Mouse (Mus musculus) heart, postnatal 25 days (tissue): ENCODE data around the gene Igf1r. TPM values are rescaled to one million over a fixed set of nuclear protein-coding genes. Genes with fewer than 3 reads are reported as not detected.

Experiments used
- DNase-seq: peaks from one replicate; pipeline ENCODE4 v3.0.0; 2022; ENCODE audit warnings: low spot score
- intact Hi-C: fragments of 180-260 bp; cut with DNase I; formaldehyde crosslinking; loops from one replicate; pipeline ENCODE4 v1.15.1; 2025
- total RNA-seq, 2 experiments: library from RNA; stranded (reverse); gene quantifications; 2 replicates each; pipeline ENCODE4 v1.2.3; 2021

The Igf1r gene
- total RNA-seq, 2 experiments from 2014 or later = 12.7 to 18.8 TPM

DNA sequence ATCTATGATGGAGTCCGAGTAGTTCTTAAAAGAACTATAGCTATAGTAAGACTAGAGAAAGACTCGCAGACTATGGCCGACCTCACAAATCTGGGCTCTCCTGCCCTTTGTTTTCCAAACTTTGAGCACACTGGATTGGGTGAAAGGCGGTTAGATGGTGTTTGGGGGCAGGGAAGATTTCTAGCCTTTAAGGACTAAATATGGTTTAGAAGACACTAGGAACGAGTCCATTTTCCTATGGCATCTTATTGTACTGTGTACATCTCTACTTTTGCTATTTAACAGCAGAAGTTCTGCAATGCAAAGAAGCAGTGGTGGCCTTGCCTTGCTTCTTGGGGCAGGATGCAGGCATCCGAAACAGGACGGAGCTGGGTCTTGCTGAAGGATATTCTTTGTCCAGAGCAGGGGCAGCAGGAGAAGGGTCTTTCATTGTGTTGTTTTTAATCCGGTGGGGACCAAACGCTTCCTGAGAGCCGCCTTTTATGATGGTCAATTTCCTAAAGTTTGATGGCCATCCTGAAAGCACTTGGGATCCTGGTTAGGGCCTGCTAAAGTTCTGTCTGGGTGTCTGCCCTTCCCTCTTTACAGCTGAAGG, 2.1 kb downstream of the Igf1r start:
- no peak for DNase-seq
- intact Hi-C loops = loop anchor here (5.0 to 10.0 kb wide), 3 partner anchors 118 to 798 kb away; no protein-coding TSS in a partner anchor

- DNase-seq = no peak
- intact Hi-C loops = loop anchor here (5.0 to 10.0 kb wide), 2 partner anchors 280 to 797 kb away; no protein-coding TSS in a partner anchor
Observed at GRCm38 (mm10) chr7:67955276-67955675, 2.6 kb downstream of the Igf1r start.

DNA sequence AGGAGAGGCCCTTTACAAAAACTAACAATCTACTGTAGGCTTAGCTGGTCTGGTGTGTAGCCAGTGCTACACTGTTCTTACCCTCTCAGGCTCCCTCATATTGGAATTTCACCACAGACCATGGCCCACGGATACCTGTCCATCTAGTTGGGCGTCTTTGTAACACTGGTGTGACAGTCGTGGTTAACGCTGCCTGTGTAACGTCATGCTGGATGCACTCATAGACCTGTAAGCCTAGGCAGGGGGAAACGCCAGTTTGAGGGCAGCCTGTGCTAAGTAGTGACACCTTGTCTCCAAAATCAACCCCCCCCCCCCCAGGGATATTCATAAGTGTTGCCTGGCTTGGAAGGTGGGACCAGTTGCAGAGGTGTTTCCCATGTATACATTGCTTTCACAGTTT, 4.7 kb downstream of the Igf1r start:
- intact Hi-C loops = loop anchor here (5.0 to 10.0 kb wide), 2 partner anchors 283 to 795 kb away; no protein-coding TSS in a partner anchor
- no peak for DNase-seq

GRCm38 (mm10) chr7:67958045-67958444, 5.4 kb downstream of the Igf1r start:
- no peak for DNase-seq
- intact Hi-C loops = loop anchor here (5.0 to 10.0 kb wide), 2 partner anchors 283 to 794 kb away; no protein-coding TSS in a partner anchor

DNA sequence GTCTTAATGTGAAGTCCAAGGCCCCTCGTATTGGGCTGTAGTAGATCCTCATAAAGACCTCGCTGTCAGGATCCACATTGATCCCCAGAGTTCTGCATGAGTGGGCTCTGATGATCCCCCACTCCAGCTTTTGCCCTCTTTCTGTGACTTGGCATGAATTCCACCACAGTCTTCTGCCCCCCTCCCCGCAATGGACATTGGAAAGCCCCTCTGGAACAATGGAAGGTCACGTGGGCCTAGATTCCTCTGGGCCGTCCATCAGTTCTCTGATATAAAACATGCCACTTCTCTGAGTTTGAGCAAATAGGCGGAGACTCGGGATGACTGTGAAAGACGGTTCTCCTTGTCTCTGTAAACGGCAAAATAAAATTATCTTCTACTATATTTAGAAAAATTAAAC, 8.1 kb downstream of the Igf1r start:
- intact Hi-C loops = loop anchor here (5.0 kb wide), 1 partner anchor 342 kb away; no protein-coding TSS in a partner anchor

DNA sequence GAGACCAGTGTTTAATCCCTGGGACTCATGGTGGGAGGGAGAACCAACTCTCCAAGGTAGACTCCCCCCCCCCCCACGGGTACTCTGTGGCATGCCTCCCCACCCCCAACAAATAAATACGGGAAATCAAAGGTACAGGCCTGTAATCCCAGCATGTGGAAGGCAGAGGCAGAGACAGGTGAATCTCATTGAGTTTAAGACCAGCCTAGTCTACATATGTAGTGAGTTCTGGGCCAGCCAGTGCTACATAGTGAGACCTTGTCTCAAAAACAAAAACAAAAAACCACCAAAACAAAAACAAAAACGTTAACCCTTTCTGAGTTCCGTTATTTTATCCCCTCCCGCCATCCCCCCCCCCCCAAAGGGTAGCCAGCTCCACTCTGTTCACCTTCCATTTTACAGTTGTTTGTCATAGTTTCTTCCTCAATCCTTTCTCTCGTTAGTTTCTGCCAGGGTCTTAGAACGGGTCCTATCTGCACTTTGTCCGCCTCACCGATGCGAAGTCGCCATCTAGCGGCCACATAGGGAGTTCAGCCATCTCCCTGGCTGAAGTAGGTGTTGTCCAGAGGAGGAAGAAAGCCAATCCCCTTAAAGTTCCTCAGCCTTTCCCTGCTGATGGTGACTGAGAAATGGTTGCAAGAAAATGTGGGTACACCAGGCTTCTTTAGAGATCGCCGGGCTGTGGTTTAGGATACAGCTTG, 9.1 kb downstream of the Igf1r start:
- intact Hi-C loops = loop anchor here (2.0 to 5.0 kb wide), 3 partner anchors 159 to 341 kb away; no protein-coding TSS in a partner anchor
- DNase-seq = peak; percentile 59

More for the DNA sequence above, 8.1 kb downstream of the Igf1r start:
- DNase-seq = no peak

DNA sequence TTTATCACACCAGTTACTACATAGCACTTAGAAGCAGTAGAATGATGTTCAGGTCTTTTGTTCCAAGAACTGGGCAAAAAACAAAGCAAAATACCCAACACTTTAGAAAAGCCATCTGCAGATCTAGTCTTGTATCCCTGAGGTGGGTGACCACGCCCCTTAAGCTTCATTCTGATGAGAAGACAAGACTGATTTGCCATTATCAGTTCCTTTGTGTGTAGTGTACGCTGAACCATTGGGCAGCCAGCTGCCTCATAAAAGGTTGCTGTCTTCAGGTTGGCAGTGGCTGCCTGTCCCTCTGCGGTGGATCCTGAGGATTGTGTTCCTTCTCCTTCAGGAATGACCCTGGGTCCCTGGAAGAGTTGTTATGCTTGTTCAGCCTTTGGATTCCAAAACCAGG, 11.1 kb downstream of the Igf1r start:
- DNase-seq = no peak
- intact Hi-C loops = loop anchor here (2.0 to 5.0 kb wide), 3 partner anchors 161 to 339 kb away; no protein-coding TSS in a partner anchor

DNA sequence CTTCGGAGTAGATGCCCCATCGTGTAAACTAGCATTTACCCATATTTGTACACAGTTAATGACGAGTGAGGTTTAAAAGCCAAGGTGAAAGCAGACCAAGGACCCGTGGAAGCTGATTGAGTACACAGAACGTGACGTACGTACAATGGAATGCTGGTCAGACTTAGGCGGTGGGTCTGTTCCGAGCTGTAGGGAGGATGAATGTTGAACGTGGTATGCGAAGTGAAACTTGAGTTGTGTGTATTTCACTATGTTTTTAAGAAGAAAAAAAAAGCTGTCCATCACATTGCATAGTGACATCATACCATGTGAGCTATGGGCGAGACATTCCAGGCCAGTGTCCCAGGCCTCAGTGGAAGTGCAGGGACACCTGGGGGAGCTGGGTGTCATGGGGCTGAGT, 15.8 kb downstream of the Igf1r start:
- DNase-seq = no peak
- intact Hi-C loops = no loop called here

DNA sequence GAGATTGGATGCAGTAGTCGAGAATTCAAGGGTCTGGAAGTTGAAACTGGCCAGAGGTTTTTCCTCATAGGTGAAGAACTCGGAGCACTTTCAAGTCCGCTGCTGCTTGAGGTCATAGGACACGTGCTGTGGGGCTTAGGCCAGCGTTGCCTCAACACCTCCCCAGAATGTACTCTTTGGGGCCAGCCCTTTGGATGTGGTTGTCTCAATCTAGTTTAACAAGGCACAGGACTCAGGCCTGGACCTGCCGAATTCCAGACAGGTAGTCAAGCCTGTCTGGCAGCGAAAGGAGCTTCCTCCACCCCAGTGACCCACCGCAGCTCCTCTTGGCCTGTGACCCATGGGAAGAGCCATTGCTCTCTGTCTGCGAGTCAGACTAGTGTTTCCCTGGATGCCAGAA, 16.4 kb downstream of the Igf1r start:
- intact Hi-C loops = no loop called here
- no peak for DNase-seq

DNA sequence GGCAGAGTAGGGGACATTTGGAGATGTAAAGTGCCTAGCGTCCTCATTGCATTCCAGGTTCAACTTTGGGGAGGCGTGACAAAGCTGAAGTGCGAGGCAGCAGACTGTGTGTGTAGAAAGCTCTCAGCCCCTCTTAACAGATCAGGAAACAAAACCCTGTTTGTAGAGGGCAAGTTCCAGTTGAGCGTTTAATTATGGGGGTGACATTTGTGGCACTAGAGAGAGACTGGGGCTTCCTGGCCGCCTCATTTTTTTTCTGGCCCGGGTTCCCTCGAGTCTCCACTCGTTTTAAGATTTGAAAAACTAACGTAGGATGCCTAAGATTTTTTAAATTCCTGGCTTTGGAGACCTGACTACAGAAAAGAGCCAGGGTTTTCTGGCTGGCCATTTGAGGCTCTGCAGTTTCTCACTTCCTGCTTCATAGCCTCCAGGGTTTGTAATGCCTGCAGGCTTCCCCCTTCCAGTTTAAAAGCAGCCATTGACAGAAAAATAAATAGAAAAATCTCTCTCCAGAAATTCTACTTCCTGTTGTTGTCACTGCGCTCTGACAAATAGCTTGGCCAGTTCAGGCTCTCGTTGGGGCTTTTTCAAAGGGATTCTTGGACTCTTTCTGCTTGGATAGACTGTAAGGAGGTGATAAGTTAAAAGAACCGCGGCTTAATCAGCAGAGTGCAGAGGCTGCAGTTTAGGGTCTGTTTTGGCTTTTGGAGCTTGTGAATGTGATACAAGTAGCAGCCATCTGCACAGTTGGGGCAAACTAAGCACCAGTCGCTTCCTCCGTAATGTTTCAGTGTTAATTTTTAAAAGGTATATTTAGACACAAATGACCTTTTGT, 20.8 kb downstream of the Igf1r start:
- intact Hi-C loops = no loop called here
- DNase-seq = no peak

DNA sequence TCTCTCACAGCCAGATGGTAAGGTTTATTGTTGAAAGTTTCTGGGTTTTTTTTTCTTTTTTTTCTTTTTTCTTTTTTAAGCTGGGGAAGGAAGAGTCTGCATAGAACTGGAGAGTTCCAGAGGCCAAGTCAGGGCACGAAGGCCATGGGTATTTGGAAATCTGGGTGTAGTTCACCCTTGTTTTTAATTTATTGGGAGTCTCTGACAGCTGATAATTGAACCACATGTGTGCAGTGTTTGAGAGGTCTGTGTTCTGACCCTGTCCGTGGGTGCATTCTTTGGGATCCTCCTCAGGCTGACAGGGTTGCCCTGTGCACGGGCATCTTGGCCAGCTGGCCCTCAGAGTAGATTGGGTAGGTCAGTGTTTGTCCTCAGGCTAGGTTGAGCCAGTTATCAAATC, 29.3 kb downstream of the Igf1r start:
- intact Hi-C loops = no loop called here
- no peak for DNase-seq

DNA sequence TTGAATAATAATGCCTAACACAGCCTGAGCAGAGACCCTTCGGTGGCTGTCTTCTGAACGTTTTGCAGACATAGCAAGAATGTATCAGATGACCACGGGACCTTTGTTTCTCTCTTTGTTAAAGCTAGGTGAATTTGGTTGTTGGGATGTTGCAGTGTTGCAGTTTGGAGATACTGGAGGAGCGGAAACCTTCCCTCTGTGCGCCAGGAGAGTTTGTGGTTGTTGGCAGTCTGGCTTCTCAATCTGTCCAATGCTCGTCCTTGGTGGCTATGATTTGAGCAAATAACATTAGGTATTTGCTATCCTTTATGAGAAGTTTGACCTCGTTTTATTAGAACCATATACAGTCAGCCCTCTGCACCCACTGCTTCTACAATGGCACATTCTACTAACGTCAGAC, 30.2 kb downstream of the Igf1r start:
- no peak for DNase-seq
- intact Hi-C loops = no loop called here

- intact Hi-C loops = no loop called here
- no peak for DNase-seq
Observed at GRCm38 (mm10) chr7:67983451-67983850, 30.8 kb downstream of the Igf1r start.

- no peak for DNase-seq
- intact Hi-C loops = no loop called here
Observed at GRCm38 (mm10) chr7:67985003-67985416, 32.4 kb downstream of the Igf1r start.

- DNase-seq = no peak
- intact Hi-C loops = no loop called here
Observed at GRCm38 (mm10) chr7:67985511-67985910, 32.9 kb downstream of the Igf1r start.

DNA sequence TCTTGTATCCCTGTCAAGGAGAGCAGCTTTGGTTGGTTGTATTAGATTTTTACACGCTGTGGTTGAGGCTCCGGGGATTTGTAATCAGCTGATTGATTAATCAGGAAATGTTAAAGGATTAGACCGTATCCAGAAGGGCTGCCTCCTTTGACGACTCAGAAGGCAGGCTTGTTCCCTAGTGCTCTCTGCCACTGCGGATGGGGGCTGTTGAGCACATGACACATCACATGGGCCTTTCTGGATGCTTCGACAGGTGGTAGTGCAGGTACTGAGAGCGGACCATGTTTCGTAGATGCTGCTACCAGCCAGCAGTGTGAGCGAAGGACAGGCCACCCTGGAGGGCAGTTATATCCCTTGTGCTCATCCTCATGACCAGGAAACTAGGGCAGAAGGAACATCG, 33.6 kb downstream of the Igf1r start:
- no peak for DNase-seq
- intact Hi-C loops = no loop called here

DNA sequence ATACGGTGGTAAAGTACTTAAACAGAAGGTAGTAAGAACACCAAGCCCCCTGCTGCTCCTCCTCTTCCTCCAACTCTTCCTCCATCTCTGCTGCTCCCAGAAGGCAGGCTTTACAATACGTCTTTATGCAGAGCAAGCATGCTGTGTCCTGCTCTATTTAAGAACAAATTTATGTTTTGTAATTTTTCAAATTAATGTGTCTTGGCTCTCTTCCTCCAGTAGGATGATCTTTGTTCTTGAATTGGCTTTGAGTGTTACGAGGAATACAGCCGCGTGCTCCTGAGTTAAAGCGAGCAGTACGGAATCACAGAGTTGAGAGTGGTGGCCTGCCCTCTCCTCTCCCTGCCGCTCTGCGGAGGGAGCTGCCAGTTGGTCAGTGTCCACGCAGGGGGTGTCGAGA, 34.2 kb downstream of the Igf1r start:
- intact Hi-C loops = no loop called here
- DNase-seq = no peak

GRCm38 (mm10) chr7:67989376-67989775, 36.7 kb downstream of the Igf1r start:
- intact Hi-C loops = no loop called here
- no peak for DNase-seq

DNA sequence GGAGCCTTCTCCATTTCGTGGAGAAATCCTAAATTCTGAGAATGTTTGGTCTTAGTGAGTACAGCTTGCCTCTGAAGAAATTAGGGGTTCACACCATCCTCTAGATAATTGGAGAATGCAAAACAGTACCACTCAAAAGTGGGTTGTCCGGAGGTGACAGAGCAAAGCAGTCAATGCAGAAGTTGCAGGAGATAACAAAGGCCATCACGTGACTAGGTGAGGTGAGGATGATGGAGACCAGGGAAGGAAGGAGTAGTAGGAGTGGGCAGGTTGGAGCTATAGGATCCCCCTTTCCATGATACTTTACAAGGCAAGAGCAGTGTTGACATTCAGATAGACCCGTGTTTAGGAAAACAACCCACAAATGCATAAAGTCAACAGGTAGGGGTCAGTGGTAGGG, 41.0 kb downstream of the Igf1r start:
- no peak for DNase-seq
- intact Hi-C loops = no loop called here

DNA sequence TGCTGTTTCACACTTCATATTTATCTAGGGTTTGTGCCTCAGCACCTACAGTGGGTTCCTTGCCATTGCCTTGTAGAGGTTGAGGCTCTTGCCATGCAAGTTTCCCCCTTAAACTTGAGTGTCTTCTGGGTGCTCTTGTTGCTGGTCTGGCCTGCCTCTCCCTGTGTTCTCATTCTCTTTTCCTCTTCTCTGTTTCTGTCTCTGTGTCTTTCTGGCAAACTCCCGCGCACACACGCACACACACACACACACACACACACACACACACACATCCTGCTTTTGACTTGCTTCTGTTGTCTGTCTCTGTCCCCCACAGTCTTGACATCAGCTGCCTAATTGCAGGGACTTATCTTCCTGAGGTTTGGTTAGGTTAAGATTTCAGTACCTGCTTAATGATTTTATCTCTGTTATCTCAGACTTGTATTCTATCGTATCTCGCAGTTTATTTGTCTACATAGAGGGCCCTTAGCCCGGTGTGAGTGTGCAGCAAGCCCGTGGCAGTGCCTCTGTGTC, 41.8 kb downstream of the Igf1r start:
- intact Hi-C loops = no loop called here
- no peak for DNase-seq
